Mouse (Mus musculus) hindbrain, postnatal 0 days (tissue): ENCODE measurements around the gene Pfkfb2. TPM values are rescaled to one million over a fixed set of nuclear protein-coding genes. Genes with fewer than 3 reads are reported as not detected.
A peak's percentile ranks its signal among the peaks of the same experiment; 100 is the strongest.

ENCODE experiments used
- ATAC-seq: fragments of 200-750 bp; cut with Nextera tagmentation; 2 replicates; pipeline ENCODE4 v1.8.0; 2017; ENCODE audit warnings: mild to moderate bottlenecking, moderate TSS enrichment, moderate library complexity
- DNase-seq: peaks from one replicate; pipeline ENCODE4 v3.0.0-alpha.2; 2015; ENCODE audit warnings: low spot score
- H3K27ac ChIP-seq: fragments of 300-500 bp; sonication (generic); 2 replicates; pipeline ENCODE4 v1.5.1; 2014; ENCODE audit warnings: mild to moderate bottlenecking
- H3K27me3 ChIP-seq: fragments of 300-500 bp; sonication (generic); 2 replicates; pipeline ENCODE4 v1.6.1; 2014; ENCODE audit warnings: low read length, mixed read lengths; ENCODE audit not compliant: insufficient read depth
- H3K36me3 ChIP-seq: fragments of 300-500 bp; sonication (generic); 2 replicates; pipeline ENCODE4 v1.6.1; 2014; ENCODE audit warnings: low read length, mixed read lengths; ENCODE audit not compliant: insufficient read depth
- H3K4me1 ChIP-seq: fragments of 300-500 bp; sonication (generic); 2 replicates; pipeline ENCODE4 v1.6.1; 2014; ENCODE audit warnings: antibody characterized with exemption, low read length, mixed read lengths; ENCODE audit not compliant: insufficient read depth
- H3K4me2 ChIP-seq: fragments of 300-500 bp; sonication (generic); 2 replicates; pipeline ENCODE4 v1.6.1; 2014; ENCODE audit warnings: low read depth, mild to moderate bottlenecking, low read length, moderate library complexity, mixed read lengths
- H3K4me3 ChIP-seq: fragments of 300-500 bp; sonication (generic); 2 replicates; pipeline ENCODE4 v1.5.1; 2014; ENCODE audit warnings: low read length
- H3K9ac ChIP-seq: fragments of 300-500 bp; sonication (generic); replicated peaks from 2 replicates; pipeline ENCODE4 v1.6.1; 2014; ENCODE audit warnings: mild to moderate bottlenecking, low read length, moderate library complexity, mixed read lengths
- H3K9me3 ChIP-seq: fragments of 300-500 bp; sonication (generic); 2 replicates; pipeline ENCODE4 v1.6.1; 2016; ENCODE audit warnings: low read length, mixed read lengths
- CTCF ChIP-seq: IDR thresholded peaks from 2 replicates; pipeline ENCODE4 v1.5.1; 2016; ENCODE audit warnings: antibody characterized with exemption, control low read depth, low read depth
- WGBS: fragments of 180-500 bp; shearing (Covaris S2); extraction: QIAGEN DNeasy Blood & Tissue Kit; methylation state at CpG from one replicate; pipeline ENCODE4 v1.1.7; 2014; 5-methylcytosine and 5-hydroxymethylcytosine counted together
- polyA plus RNA-seq: library from polyadenylated mRNA; unstranded; fragments of >200 nt; fragmentation: Nextera tagmentation; extraction: Ambion mirVana; gene quantifications from 2 replicates; pipeline ENCODE4 v1.2.1, GENCODE M21; 2015
- total RNA-seq: library from RNA; depleted of rRNA; stranded (reverse); fragments of >200 nt; gene quantifications from 2 replicates; pipeline ENCODE4 v1.2.3, GENCODE M21; 2014

The Pfkfb2 gene
- total and polyA plus RNA-seq, 2 experiments from 2014 or later: 13.3 to 30.0 TPM

GRCm38 (mm10) chr1:130731741-130732337 is 2.8 kb upstream of the Pfkfb2 start, which contains the start of gene AA986860:
Gene AA986860 (plus strand): TSS chr1:130731976.
- no peak for TF ChIP-seq CTCF
- H3K4me1 ChIP-seq: peaks cover 4% of the 10 kb centered on the region; the same call in 1 of the 2 replicates
- no peak within 1 kb of the TSS for H3K4me3 ChIP-seq
- 11% methylated on average over 10 of the region's 10 CpGs for WGBS
- no peak within 1 kb of the TSS for H3K9ac ChIP-seq
- H3K9me3 ChIP-seq: no peaks in the 10 kb centered on the region
- no peaks in the 10 kb centered on the region for H3K27me3 ChIP-seq
- H3K36me3 ChIP-seq: no peaks in the 10 kb centered on the region
- DNase-seq (no peak), ATAC-seq (peak; percentile 29; the same call in 1 of the 2 replicates)
- H3K4me2 ChIP-seq: peak within 1 kb of the TSS; percentile 31
- no peak within 1 kb of the TSS for H3K27ac ChIP-seq

- no peaks in the 10 kb centered on the region for H3K27me3 ChIP-seq
- ATAC-seq: no peak
- no peak for DNase-seq
- peaks cover 4% of the 10 kb centered on the region; the same call in 1 of the 2 replicates for H3K4me1 ChIP-seq
- no peak overlapping the region for H3K4me3 ChIP-seq
- H3K4me2 ChIP-seq: no peak overlapping the region
- no peak overlapping the region for H3K27ac ChIP-seq
- no peaks in the 10 kb centered on the region for H3K36me3 ChIP-seq
- no peaks in the 10 kb centered on the region for H3K9me3 ChIP-seq
- TF ChIP-seq CTCF: no peak
- WGBS: 95% methylated on average over 3 of the region's 3 CpGs
- H3K9ac ChIP-seq: no peak overlapping the region
Measured at GRCm38 (mm10) chr1:130728708-130729107, 345 bp downstream of the Pfkfb2 start.

- DNase-seq: no peak
- no peak overlapping the region for H3K9ac ChIP-seq
- no peak for TF ChIP-seq CTCF
- no peak overlapping the region for H3K4me3 ChIP-seq
- 69% methylated on average over 1 of the region's 1 CpGs for WGBS
- H3K36me3 ChIP-seq: no peaks in the 10 kb centered on the region
- no peaks in the 10 kb centered on the region for H3K27me3 ChIP-seq
- H3K9me3 ChIP-seq: no peaks in the 10 kb centered on the region
- H3K4me2 ChIP-seq: no peak overlapping the region
- H3K27ac ChIP-seq: no peak overlapping the region
- H3K4me1 ChIP-seq: peaks cover 4% of the 10 kb centered on the region; the same call in 1 of the 2 replicates
- no peak for ATAC-seq
Measured at GRCm38 (mm10) chr1:130728070-130728469, 983 bp downstream of the Pfkfb2 start.

GRCm38 (mm10) chr1:130726396-130726795 is 2.7 kb downstream of the Pfkfb2 start:
- TF ChIP-seq CTCF: no peak
- DNase-seq (no peak), ATAC-seq (no peak)
- Histone ChIP-seq H3K4me3 (no peak overlapping the region), H3K9ac (no peak overlapping the region), H3K27me3 (no peaks in the 10 kb centered on the region), H3K4me2 (no peak overlapping the region), H3K9me3 (no peaks in the 10 kb centered on the region), H3K4me1 (no peaks in the 10 kb centered on the region), H3K27ac (no peak overlapping the region), H3K36me3 (no peaks in the 10 kb centered on the region)
- 44% methylated on average over 2 of the region's 2 CpGs for WGBS

GRCm38 (mm10) chr1:130724206-130724605 is 4.8 kb downstream of the Pfkfb2 start:
- H3K27ac ChIP-seq: no peak overlapping the region
- WGBS: 96% methylated on average over 5 of the region's 5 CpGs
- ATAC-seq (no peak), DNase-seq (no peak)
- H3K4me3 ChIP-seq: no peak overlapping the region
- no peaks in the 10 kb centered on the region for H3K36me3 ChIP-seq
- no peaks in the 10 kb centered on the region for H3K27me3 ChIP-seq
- no peaks in the 10 kb centered on the region for H3K4me1 ChIP-seq
- H3K4me2 ChIP-seq: no peak overlapping the region
- no peaks in the 10 kb centered on the region for H3K9me3 ChIP-seq
- H3K9ac ChIP-seq: no peak overlapping the region
- TF ChIP-seq CTCF: no peak

GRCm38 (mm10) chr1:130717291-130717871 is 11.7 kb downstream of the Pfkfb2 start, which contains the start of gene Yod1:
Gene Yod1 (plus strand): TSS chr1:130717327.
- Histone ChIP-seq H3K4me1 (peaks cover 7% of the 10 kb centered on the region; the same call in 1 of the 2 replicates), H3K4me3 (peak within 1 kb of the TSS; percentile 95), H3K27ac (peak within 1 kb of the TSS; percentile 90), H3K9me3 (no peaks in the 10 kb centered on the region), H3K27me3 (no peaks in the 10 kb centered on the region), H3K4me2 (peak within 1 kb of the TSS; percentile 100), H3K9ac (peak within 1 kb of the TSS; percentile 96), H3K36me3 (no peaks in the 10 kb centered on the region)
- ATAC-seq (peak; percentile 85), DNase-seq (peak; percentile 97)
- no peak for TF ChIP-seq CTCF
- WGBS: under 1% methylated on average over 54 of the region's 54 CpGs
